Mouse (Mus musculus): ENCODE results near the gene Ccdc188.

GRCm38 (mm10) chr16:18169776-18170175, 47.9 kb upstream of the Ccdc188 start:
- TF ChIP-seq GATA1 (IDR thresholded peaks at IDR 0.05; ENCODE audit: borderline replicate concordance, low read length) (no peak), FLI1 (IDR thresholded peaks at IDR 0.05; ENCODE audit: low read length) (no peak)

Data from megakaryocyte, embryonic 14.5 days (primary cell).